Mouse (Mus musculus): Measurements from ENCODE around the gene Rab31.

Gene Rab31

DNA sequence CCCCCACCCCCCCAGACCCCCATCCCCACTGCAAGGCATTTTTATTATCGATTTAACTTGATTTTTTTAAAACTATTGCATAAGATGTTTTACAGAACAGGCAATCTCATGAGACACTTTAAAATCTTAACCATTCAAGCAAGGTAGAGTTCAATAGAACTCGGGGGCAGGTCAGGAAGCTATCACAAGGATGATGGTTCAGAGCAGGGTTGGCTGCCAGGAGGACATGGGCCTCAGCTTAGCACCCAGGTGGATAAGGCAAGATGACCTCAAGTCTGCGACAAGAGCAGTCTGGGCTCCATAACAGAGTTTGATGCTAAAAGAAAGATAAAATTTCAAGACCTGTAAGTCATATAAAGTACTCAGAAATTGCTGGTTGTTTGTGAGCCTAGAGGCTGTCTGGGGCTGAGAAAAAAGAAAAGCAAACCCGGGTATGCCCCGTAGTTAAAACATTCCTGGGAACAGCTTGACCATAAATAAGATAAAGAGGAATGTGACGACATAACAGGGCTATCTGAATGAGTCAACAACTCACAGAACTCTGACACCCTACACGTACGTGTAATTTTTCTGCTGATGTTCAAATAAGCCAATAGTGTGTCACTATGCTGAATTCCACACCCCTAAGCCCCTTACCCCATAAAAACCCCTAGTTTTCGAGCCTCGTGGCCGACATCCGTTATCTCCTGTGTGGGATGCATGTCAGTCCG is 143.6 kb downstream of the Rab31 start:
- peak; percentile 76 for DNase-seq (ENCODE audit: low read depth, low spot score)

DNA sequence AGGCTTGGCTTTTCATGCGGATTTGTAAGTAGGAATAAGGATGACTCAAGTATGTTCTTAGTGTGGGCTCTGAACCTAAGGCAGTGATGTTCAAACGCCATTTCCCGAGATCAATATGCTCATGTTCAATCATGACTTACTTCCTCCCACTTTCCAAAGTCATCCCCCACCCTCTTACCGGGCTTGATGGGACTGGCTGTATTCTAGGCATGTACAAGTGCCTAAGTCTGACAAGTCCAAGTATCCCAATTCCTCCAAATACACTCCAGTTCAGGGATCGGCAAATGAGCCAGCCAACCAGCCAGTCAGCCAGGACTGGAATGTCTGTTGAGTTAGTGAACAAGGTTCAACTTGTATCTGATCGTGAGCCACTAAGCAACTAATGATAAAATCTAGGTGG is 146.3 kb downstream of the Rab31 start:
- no peak for DNase-seq (ENCODE audit: low read depth, low spot score)

DNA sequence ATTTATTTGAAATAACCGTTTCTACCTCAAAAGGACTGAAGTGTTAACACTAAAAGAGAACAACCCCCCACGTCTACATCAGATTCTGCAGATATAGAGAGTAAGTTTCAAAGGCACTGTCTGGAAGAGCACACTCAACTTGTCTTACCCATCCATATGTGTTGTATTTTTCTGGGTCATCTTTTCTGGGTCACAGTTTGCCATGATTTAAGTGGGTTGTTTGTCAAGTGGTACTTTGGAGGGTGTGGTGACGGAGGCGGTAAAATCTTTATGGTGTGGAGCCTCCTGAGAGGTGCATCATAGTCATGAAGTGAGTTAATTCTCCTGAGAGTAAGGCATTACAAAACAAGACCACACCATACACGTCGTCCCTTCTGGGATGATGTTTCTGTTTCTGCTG is 147.0 kb downstream of the Rab31 start:
- DNase-seq (ENCODE audit: low read depth, low spot score): no peak

DNA sequence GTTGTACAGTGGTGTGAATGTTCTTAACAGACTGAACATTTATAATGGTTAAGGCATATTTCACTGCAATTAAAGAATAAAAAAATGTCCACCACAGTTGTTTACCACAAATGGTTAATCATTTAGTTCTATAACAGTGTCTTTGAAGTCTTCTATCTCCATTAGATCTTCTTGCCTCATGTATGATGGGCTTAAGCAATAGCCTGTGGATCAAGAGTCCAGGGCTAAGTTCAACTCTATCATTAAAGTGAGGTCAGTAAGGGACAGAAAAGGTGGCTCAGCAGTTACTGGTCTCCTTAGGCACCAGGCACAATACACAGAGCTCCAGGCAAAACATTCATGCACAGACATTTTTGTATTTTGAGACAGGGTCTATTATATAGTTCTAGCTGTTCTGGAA is 149.4 kb downstream of the Rab31 start:
- DNase-seq (ENCODE audit: low read depth, low spot score): no peak

DNA sequence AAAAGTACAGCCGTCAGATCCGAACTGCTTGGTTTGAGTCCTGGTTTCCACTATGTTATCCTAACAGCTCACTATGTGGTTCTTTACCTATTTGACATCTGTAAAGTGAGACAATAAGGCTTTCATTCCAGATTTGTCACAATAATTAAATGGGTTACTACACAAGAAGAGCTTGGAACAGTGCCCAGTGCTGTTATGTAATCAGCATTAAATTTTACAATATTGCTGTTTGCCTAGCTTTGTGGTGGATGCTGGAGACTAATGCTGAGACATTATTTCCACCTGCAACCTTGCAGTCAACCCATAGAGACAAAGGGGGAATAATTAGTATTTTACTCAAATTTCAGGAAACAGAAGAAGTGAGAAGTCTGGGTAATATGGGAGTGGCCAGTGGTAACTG is 154.1 kb downstream of the Rab31 start:
- DNase-seq (ENCODE audit: low read depth, low spot score): no peak

DNA sequence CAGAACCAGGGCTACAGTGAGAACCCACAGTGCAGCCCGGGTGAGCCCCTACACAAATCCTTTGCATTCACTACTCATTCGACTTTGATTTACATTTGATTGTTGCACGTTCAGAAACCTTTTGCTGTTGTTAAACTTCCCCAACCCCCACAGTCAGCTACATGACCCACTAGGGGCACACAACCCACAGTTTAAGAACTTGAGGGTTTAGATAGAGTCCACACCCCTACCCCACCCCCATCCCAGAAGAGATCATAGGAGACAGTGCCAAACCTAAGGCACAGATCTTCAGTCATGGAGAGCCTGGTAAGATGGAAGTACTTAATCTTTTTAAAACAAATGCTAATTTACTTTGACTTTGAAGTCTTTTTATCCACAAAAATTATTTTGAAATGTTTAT is 156.9 kb downstream of the Rab31 start:
- DNase-seq (ENCODE audit: low read depth, low spot score): no peak

DNA sequence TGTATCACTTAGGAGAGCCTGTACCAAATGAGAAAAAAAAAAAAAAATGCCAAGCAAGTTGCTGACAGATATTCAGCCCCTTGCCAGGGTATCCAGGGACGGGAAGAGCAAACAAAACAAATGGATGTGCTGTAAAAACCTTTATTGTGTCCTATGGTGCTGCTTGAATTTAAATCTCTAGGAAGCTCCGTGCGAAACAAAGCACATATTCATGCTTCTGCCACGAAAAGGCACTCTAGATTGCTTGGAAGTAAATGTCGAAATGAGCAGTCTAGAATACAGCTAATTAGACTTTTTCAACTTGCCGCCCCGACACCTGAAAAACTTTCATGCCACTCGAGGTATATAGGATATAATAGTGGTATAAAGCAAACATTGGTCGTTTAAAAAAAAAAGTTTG is 158.1 kb downstream of the Rab31 start:
- no peak for DNase-seq (ENCODE audit: low read depth, low spot score)

DNA sequence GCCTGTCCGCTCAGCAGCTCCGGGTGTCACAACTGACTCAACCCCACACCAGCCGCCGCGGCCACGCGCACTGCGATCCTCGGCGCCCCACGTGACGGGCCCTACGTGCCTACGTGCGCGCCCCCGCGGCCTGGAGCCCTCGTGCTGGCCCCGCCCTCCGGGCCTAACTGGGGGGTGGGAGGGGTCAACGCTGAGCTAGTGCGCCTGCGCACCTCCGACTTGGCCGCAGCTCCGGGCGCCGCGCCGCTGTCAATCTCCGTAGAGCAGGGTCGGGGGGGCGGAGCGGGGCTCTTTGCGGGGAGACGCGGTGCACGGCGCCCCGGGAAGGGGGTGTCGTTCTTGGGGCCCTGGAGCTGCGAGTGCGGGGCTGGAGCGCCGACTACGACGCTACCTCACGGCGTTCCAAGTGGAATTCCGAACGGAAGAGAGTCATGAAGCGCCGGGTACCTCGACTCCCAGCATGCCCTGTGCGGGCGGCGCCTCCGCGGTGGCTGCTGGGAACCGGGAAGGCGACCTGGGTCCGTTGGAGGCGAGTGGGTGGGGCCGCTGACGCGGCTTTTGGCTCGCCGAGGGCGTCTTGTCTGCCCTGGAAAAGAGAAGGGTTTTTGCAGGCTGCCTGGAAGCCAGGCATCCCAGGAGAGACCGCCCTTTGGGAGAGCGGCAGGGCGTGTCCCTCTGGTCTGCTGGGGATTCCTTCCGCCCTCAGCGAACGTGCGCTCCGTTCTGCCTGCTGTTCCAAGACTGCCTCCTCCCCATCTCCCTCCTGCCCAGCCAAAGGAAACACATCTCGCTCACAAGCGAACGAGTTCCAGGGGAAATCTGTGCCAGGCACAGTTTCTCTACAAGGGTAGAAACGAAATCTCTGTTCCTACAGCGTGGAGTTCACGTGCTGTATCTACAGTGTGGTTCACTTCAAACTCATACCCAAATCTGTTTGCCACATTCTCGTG is 158.8 kb downstream of the Rab31 start, which contains the start of gene Vapa:
TSS of gene Vapa (minus strand) at position 93 of the 950 bp plus-strand sequence.
- peak; percentile 98 for DNase-seq (ENCODE audit: low read depth, low spot score)

DNA sequence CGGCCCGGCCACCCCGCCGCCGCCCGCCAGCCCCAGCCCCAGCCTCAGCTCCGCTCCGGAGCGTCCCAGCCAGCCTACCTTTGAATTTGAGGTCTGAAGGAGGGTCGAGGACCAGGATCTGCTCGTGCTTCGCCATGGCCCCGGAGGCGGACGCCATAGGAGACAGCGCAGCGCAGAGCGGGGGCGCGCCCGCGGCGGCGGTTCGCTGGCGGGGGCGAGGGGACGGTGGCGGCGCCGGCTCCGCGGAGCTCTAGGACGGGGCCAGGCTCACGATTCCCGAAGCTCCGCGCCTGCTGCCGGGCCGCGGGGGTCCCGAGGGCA is 159.4 kb downstream of the Rab31 start:
- no peak for DNase-seq (ENCODE audit: low read depth, low spot score)

DNA sequence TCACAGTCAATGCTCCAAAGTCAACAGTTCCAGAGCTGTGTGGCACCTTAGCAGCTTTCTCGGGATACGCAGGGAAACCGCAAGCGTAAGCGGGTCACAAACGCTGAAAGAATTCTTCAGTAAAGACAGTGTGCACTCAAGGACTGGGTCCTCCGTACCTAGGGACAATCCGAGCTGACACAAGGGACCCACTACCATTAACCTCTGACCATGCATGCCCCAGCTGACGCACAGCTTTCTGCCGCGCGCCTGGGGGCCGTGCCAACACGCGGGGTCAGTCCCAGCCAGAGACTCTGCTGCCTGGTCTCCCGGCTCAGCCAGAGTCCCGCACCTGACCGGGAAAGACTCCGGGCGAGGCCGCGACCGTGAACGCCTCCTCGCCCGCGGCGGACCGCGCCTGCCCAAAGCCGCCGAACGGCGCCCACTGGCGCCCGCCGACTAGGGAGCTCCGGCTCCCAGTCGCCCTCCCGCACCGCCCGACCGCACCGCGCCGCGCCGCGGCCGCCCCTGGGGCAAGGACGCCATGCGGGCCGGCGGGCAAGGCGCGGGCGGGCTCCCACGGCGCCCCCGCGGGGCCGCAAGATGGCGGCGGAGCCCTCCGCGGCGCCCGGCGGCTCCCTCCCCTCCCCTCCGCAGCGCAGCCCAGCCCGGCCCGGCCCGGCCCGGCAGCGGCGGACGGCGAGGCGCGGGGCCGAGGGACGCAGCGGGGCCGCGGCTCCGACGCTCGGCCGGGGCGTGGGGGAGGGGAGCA is 160.0 kb downstream of the Rab31 start:
- DNase-seq (ENCODE audit: low read depth, low spot score): peak; percentile 43

DNA sequence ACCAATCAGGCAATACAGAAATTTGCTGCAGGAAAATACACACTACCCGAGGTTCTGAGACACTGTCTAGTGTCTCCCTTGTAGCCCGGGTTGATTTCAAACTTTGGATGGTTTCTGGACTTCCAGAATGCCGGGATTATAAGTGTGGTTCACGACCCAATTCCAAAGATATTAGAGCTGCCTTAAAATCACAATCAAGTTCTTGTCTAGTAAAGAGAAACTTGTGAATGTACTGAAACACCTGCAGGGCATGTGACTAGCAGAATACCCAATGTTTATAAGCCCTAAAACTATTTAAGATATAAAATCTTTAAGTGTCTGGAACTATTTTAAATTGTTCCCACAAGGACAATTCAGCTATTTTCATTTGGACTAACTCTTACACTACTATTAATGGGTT is 160.8 kb downstream of the Rab31 start:
- DNase-seq (ENCODE audit: low read depth, low spot score): peak; percentile 35

DNA sequence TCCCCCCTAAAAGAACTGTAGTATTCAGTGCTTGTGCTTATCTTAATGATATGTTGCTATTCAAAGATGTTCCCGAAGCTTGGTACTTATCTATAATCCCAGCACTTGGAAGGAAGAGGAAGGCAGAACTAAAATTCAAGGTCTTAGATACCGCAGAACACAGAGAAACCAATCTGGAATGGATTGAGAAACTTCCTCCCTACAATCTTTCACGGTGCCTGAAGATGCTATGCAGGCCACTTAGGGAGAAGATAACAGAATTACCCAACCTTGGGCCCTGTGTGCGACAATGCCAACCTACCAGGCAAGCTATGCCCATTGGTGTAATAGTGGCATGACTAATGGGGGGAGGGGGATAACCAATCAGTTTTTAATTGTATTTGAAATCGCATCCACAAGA is 163.8 kb downstream of the Rab31 start:
- DNase-seq (ENCODE audit: low read depth, low spot score): no peak

DNA sequence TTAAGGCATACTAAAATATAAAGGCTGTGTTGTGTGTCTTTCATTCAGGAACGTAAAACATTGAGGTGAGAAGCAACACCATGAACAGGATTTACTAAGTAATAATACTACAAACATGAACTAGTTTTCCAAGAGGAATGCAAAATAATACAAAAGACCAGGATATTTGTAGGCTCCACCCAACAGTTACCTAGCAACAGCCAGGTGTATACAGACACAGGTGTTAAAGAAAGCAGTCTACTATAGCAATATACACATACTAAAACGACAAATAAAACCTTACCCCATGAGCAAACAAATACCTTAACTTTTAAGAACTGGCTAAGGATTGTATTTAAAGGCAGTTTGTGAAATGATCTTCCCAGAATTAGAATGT is 164.3 kb downstream of the Rab31 start:
- no peak for DNase-seq (ENCODE audit: low read depth, low spot score)

DNA sequence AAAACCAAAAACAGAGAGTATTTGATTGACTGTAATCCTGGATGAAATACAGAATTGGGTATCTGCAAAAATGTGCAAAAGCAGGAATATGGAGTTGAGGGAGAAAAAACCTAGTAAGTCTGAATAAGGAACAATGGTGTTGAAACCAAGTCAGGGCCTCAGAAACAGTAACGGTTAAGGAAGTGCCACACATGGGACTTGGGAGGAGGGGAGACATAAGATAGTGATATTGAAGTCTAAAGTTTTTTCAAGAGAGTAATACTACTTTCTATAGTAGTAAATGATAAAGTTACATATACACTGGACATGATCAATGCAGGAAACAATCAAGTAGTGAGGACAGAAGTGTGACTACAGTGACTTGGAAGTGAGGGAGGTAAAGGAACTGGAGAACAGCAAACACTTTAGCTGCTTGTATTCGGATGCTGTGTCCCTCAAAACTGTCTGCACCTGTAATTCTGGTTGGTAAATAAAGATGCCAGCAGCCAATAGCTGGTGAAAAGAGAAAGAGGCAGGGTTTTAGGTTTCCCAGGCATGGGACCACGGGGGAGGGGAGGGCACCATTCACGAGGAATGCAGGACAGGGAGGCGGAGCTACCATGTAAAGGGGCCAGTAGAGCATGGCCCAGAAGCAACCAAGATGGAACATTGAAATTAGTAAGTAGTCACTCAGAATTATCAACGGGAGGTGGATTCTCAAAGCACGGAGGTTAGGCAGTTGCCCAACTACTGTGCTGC is 164.8 kb downstream of the Rab31 start:
- DNase-seq (ENCODE audit: low read depth, low spot score): no peak

DNA sequence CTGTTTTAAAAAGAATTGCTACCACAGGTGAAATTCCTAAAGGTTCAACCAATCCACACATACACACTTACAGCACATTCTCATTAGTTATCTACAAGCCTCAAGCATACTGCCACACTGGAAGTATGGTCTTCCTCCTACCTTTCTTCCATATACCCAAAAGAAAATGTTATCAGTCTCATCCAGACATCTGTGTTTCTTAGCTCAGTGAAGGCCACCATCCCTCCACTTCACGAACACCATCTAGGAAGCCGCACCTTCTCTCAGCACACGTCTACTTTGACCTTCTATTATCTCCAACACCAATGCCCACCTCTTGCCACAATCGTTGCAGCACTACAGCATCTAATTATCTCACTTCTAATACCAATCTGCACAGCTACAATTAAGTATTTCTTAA is 166.5 kb downstream of the Rab31 start:
- no peak for DNase-seq (ENCODE audit: low read depth, low spot score)

DNA sequence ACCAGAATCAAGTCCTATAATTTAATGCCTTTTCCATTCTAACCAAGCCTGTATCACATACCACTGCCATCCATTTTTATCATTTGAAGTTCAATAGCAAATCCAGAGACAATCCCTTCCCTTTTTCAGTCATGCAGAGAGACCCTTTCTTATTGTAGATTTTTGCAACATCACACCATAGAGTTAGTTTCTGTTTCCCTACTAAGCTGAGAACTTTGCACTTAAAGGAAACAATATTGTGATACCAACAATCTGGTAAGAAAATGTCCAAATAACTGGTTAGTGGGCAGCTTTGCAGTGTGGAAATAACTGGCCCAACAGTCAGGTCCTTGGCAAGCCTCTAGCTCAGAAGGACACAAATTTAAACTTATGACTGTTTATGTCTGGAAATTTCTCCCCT is 167.7 kb downstream of the Rab31 start:
- no peak for DNase-seq (ENCODE audit: low read depth, low spot score)

DNA sequence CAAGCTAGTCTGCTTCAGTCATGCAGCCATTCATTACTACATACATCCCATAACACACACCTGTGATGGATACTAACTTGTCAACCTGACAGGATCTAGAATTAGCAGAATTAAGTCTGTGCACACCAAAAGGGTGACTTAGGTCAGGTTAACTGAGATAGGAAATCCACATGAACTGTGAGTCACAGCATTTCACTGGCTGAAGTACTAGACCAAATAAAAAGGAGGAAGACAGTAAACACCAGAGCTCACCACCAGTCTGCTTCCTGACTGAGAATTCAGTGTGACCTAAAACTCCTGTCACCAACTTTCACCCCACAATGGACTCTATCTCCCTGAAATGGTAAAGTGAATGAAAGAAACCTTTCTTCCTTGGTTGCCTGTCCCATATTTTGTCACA is 168.2 kb downstream of the Rab31 start:
- DNase-seq (ENCODE audit: low read depth, low spot score): peak; percentile 42

All from 3T3-L1 (cell line).